Mouse (Mus musculus) CD4-positive, CD25-positive, alpha-beta regulatory T cell, adult 4 months (primary cell): ENCODE results near the gene Clca4a. TPM values are rescaled to one million over a fixed set of nuclear protein-coding genes. Genes with fewer than 3 reads are reported as not detected.
"Not testable (repeated sequence)": the region's sequence is repeated elsewhere in the genome, so short reads cannot be mapped to it uniquely, and the experiment has no call there.

Experiments
- ATAC-seq: one replicate; pipeline ENCODE4 v1.8.0; 2017
- polyA plus RNA-seq, 2 experiments: library from polyadenylated mRNA; unstranded; fragments of 100-300 nt; shearing (Covaris generic); gene quantifications; one replicate each; pipeline ENCODE4 v1.2.1; 2017

Gene Clca4a
- not detected for polyA plus RNA-seq

- no peak for ATAC-seq
Observed at GRCm38 (mm10) chr3:144974945-144975344, at the start of gene Clca4a. TSS of gene Clca4a (minus strand) at chr3:144975045.

DNA sequence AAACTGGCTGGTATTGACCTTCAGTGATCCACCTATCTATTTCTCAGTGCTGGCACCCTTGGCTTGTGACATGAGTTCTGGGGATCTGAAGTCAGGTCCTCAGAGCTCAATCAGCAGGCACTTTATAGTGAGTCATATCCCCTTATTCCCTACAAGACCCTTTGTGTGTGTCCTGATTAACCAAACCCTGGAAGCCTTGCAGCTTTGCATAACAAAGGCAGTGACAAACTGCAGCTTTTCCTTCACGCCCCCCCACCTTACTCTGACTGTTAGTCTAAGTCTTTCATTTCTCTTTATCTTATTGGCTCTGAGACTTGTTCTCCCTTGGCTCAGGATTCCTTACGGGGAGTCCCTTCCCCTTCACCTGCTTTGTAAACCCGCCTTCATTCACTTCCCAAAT is 43.0 kb upstream of the Clca4a start:
- ATAC-seq, result no peak

DNA sequence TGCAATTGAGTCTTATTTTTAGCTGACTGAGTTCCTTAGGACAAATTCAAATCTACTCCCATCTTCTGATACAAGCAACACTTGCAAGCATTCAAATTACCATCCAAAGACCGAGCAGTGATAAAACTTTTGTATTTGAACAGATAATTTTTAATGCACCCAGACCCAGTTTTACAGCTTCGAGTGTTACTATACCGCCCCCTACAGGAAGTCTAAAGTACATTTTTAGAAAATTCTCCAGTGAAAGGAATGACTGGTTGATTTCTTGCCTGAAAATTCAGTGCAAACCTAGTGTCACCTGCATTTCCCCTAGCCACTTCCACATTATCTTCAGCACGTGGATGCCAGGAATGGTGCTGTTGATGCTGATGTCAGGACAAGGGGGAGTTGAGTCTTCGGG is 29.6 kb upstream of the Clca4a start:
- no peak for ATAC-seq

GRCm38 (mm10) chr3:145000912-145001311 is 26.1 kb upstream of the Clca4a start:
- no peak for ATAC-seq

- ATAC-seq, result no peak
Observed at GRCm38 (mm10) chr3:144993055-144993454, 18.2 kb upstream of the Clca4a start.

- no peak for ATAC-seq
Observed at GRCm38 (mm10) chr3:144992618-144993017, 17.8 kb upstream of the Clca4a start.

DNA sequence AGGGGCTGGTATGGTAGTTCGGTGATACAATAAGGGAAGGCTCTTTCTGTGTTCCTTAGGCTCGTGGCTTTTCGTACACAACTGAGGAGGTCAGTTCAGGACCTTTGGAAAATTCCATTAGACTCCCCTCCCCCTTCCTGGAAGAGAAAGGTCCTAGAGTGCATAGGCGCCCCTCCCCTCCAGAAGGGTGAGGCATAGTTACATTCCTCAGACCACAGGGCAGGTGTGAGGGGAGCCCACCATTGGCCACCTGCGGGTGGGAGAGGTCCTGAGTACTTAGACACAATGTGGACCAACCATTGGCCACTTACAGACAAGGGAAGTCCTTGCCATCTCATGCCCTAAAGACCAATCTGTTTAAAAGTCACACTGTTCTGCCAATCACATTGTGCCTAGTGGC is 11.0 kb upstream of the Clca4a start:
- ATAC-seq, result no peak

DNA sequence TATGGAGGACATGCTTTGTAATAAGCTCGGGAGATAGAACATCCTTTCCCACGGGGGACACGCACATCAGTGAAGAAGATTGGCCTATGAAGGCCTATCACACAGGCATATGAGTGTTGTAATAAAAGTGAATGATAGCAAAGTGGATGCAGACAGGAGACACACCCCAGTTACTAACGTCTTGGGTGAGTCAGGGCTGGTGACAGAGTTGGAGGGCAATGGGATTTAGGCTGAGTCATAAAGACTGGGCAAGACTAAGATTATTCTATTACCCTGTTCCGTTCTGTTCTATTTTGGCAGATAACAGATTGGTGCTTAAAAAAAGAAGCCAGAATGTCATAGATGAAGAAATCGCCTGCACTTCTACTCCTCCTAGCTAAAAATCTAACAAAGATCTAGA is 5.7 kb upstream of the Clca4a start:
- ATAC-seq, result no peak

DNA sequence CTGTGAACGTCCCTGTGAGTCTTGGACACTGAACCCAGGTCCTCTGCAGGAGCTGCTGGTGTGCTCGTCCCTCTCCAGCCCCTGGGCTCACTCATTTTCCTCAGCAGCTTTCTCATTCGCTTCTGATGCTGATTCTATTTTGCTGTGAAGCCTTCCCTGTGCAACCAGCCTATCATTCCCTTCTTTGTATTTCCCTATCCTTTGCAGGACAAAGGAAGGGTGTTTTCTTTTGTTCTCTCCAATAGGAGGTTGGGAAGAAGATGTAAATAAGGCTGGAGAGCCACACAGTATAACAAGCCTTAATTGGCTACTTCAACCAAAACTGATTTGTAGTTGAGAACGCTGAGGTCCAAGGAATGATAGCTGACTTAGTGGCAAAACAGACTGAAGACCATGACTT is 2.8 kb upstream of the Clca4a start:
- ATAC-seq, result no peak

GRCm38 (mm10) chr3:144976091-144976490 is 1.2 kb upstream of the Clca4a start:
- ATAC-seq, result no peak

DNA sequence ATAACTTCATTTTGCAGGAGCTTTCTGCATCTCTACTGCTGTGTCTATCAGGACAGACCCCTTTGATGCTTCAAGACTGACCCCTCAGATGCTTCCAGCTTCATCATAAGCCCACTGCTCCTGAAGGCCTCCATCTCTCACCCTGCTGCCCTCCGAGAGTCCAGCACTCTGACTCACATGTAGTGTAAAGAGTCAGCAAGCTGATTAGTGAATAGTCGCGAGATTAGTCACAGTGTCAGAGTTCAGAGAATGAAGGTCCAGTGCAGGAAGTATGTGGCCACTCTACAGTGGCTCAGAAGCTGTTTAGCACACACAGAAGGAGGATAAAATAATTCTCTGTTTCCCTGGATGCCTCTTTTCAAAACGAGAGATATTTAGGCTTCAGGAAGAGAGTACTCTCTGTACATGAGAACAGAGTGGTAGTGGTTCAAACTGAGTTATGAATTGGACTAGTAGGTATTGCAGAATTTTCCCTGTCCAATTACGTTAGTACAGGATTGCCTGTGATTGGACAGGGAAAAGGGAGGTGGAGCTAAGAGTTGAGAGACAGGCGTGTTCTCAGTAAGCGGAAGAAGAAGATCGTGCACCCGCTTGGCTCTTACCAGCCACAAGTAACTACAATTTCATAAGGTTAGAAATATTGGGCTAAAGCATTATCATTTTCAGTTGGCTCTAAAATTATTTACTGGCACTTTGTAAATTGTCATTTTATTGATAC is 3.1 kb downstream of the Clca4a start:
- ATAC-seq, result no peak

DNA sequence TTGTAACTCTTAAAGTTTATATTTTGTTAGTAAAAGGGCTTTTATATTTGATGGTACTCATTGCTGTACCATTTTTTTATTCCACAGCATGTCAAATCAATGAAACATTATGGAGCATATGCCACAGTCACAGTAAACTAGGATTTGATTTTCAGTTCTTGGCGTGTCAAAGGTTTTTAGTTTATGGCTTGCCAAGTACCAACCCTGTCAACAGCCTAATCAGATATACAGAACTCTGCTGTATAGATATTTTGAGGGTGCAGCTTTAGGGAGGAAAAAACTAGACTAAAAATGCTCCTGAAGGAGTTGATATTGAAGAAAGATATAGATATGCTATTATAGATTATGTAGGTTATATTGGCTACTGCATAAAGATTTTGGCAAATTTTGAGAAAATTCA is 5.1 kb downstream of the Clca4a start:
- ATAC-seq, result no peak

DNA sequence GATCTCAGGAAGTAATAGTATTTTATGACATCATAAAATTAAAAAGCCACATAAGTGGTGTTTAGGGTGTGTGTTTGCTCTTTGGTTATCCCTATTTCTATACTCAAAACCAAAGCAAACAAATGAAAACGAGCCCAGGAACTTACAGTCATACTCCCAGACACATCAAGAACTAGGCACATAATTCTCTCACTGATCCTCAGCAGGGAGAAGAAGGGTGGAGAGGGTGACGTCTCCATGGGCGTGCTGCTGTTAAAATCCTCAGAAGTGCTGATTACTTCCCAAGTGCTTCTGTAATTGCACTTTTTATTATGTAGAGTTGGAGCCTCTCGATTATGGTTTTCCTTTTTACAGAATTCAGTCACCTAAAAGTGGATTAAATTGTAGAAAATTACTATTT is 8.8 kb downstream of the Clca4a start:
- ATAC-seq, result no peak

DNA sequence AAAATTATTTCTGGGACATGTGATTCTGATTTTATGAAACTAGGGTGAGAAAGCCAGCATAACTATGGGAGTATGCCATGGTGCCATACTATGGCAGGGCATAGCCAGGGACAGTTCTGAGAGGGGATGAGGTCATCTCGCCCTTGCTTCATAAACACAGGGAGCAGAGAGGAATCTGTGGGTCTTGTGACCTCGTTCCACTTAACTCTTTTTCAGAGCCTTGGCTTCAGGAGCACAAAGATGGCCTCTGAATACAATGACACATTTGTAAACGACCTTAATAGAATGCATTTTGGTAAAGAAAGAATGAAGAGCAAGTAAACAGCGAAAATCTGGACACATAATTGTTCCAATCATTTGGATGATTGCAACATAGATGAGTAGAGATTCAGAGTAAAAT is 24.0 kb downstream of the Clca4a start:
- no peak for ATAC-seq

DNA sequence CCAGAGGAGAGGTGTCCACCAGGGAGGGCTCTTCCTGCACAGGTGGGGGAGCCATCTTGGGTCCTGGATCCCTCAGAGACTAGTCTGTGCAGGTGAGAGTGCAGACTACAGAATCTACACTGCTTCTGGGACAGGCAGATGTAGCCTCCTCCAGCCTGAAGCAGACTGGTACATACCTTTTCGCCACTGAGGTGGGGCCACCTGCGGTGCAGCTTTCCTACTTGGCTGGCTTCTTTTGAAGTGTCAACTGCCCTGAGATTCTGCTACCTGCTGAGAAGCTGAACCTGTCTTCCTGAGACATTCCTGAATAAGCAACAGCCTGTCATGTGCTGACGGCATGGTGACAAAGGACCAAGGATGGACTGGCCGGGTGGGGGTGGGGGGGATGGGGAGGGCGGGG is 27.5 kb downstream of the Clca4a start:
- not testable (repeated sequence) for ATAC-seq

GRCm38 (mm10) chr3:144933625-144934024 is 41.2 kb downstream of the Clca4a start:
- not testable (repeated sequence) for ATAC-seq

- ATAC-seq, result no peak
Observed at GRCm38 (mm10) chr3:144933011-144933491, 41.8 kb downstream of the Clca4a start.

GRCm38 (mm10) chr3:144932335-144932734 is 42.5 kb downstream of the Clca4a start, which contains the start of gene Clca4b:
TSS of gene Clca4b (minus strand) at chr3:144932529.
- no peak for ATAC-seq

GRCm38 (mm10) chr3:144914014-144914413 is 60.8 kb downstream of the Clca4a start:
- no peak for ATAC-seq

Other genes starting within 250 kb of the Clca4a start
- gene Clca3a1, start 214.1 kb downstream of the Clca4a start, polyA plus RNA-seq, result under 1 TPM in 1 of 2 experiments, not detected in 1; 0.09 TPM
- gene Clca3a2, start 155.6 kb downstream of the Clca4a start, polyA plus RNA-seq, result not detected
- not detected for gene Clca3b, start 125.7 kb downstream of the Clca4a start, polyA plus RNA-seq
- not detected for gene Clca4b, start 42.5 kb downstream of the Clca4a start, polyA plus RNA-seq
- not detected for gene Clca1, start 57.7 kb upstream of the Clca4a start, polyA plus RNA-seq
- gene Clca2, start 124.4 kb upstream of the Clca4a start, polyA plus RNA-seq, result not detected
- gene Odf2l, start 143.5 kb upstream of the Clca4a start, polyA plus RNA-seq, result 1 to 10 TPM; 6.3 to 7.1 TPM